Mouse (Mus musculus) stomach, postnatal 0 days (tissue): ENCODE measurements around the gene Mknk2.

Source experiments
- CTCF ChIP-seq: IDR thresholded peaks from 2 replicates; pipeline ENCODE4 v1.5.1; 2016; ENCODE audit warnings: antibody characterized with exemption, low read depth, mild to moderate bottlenecking, moderate library complexity
- EP300 ChIP-seq: optimal IDR thresholded peaks from 2 replicates; pipeline ENCODE3; 2016; ENCODE audit warnings: antibody characterized with exemption

GRCm38 (mm10) chr10:80705479-80705878 lies 27.6 kb upstream of the Mknk2 start:
- TF ChIP-seq CTCF: no peak
- TF ChIP-seq EP300: no peak
